11 mouse cellular contexts compared by ENCODE assay signal in genomic region chr2:13596965-13597656, GRCm38 (mm10). TPM values are rescaled to one million over a fixed set of nuclear protein-coding genes. Genes with fewer than 3 reads are reported as not detected.
DNase-seq lines count a peak whose midpoint lies in the region; ATAC-seq and TF ChIP-seq lines count a peak whose summit lies in the region.
"Had no signal": no experiment of that assay in that cellular context is flagged by ENCODE, and none has a peak within 500 bp of the region (broad histone marks: within the 10 kb centered on the region; RNA-seq: fewer than 3 reads in every experiment).

No protein-coding gene starts in this region.

- H3K4me2 ChIP-seq in heart, embryonic 12.5 days = no peak overlapping the region
- H3K4me2 ChIP-seq in midbrain, embryonic 12.5 days (replicated peaks) = no peak overlapping the region
- H3K4me2 ChIP-seq in midbrain, embryonic 13.5 days (replicated peaks) = no peak overlapping the region
- H3K4me2 ChIP-seq: hindbrain, embryonic 14.5 days had no signal

- H3K36me3 ChIP-seq in heart, adult 2 months (ENCODE audit: control insufficient read depth, insufficient read depth, low read length) = no peaks in the 10 kb centered on the region
- H3K36me3 ChIP-seq in heart, embryonic 12.5 days = no peaks in the 10 kb centered on the region
- no peaks in the 10 kb centered on the region for H3K36me3 ChIP-seq in midbrain, embryonic 12.5 days
- no peaks in the 10 kb centered on the region for H3K36me3 ChIP-seq in midbrain, embryonic 13.5 days

- no peak for TF ChIP-seq POLR2A in heart, adult 2 months (IDR thresholded peaks at IDR 0.05; ENCODE audit: insufficient read depth, low read depth, low read length)

- no peak for TF ChIP-seq EP300 in heart, adult 2 months (IDR thresholded peaks at IDR 0.05; ENCODE audit: insufficient read depth, low read depth, low read length)

- H3K4me3 ChIP-seq in heart, adult 2 months = no peak overlapping the region
- no peak overlapping the region for H3K4me3 ChIP-seq in heart, embryonic 12.5 days
- no peak overlapping the region for H3K4me3 ChIP-seq in midbrain, embryonic 12.5 days
- no peak overlapping the region for H3K4me3 ChIP-seq in midbrain, embryonic 13.5 days (replicated peaks)

- TF ChIP-seq CTCF in heart, adult 2 months (IDR thresholded peaks at IDR 0.05) = peak; percentile 89

- no peak overlapping the region for H3K9ac ChIP-seq in heart, adult 2 months (ENCODE audit: low read depth, low read length)
- H3K9ac ChIP-seq in heart, embryonic 12.5 days = no peak overlapping the region
- no peak overlapping the region for H3K9ac ChIP-seq in midbrain, embryonic 12.5 days (replicated peaks)
- no peak overlapping the region for H3K9ac ChIP-seq in midbrain, embryonic 13.5 days (replicated peaks)
- H3K9ac ChIP-seq: hindbrain, embryonic 14.5 days had no signal

- H3K4me1 ChIP-seq in heart, adult 2 months (ENCODE audit: control insufficient read depth, insufficient read depth, low read length) = no peaks in the 10 kb centered on the region
- H3K4me1 ChIP-seq in heart, embryonic 12.5 days (replicated peaks) = no peaks in the 10 kb centered on the region
- H3K4me1 ChIP-seq in midbrain, embryonic 12.5 days = no peaks in the 10 kb centered on the region
- no peaks in the 10 kb centered on the region for H3K4me1 ChIP-seq in midbrain, embryonic 13.5 days (replicated peaks)

- intact Hi-C loops in heart, adult 2 months (cut with DNase I) = loop anchor here (1.0 to 2.0 kb wide), 3 partner anchors 298 to 319 kb away; no protein-coding TSS in a partner anchor

- ATAC-seq in heart, embryonic 12.5 days (ENCODE audit: insufficient number of reproducible peaks, low FRiP score) = no peak
- ATAC-seq in midbrain, embryonic 12.5 days (ENCODE audit: low FRiP score, low read depth) = peak; percentile 23; the same call in 1 of the 2 replicates
- ATAC-seq in midbrain, embryonic 13.5 days = no peak

- no peak overlapping the region for H3K27ac ChIP-seq in heart, adult 2 months
- no peak overlapping the region for H3K27ac ChIP-seq in heart, embryonic 12.5 days (ENCODE audit: poor library complexity, severe bottlenecking)
- no peak overlapping the region for H3K27ac ChIP-seq in midbrain, embryonic 12.5 days (replicated peaks)
- H3K27ac ChIP-seq in midbrain, embryonic 13.5 days = no peak overlapping the region
- H3K27ac ChIP-seq: hindbrain, embryonic 14.5 days had no signal

- WGBS in heart, adult 2 months = 90% methylated on average over 1 of the region's 1 CpGs
- 87% methylated on average over 1 of the region's 1 CpGs for WGBS in heart, embryonic 12.5 days
- 87% methylated on average over 1 of the region's 1 CpGs for WGBS in midbrain, embryonic 12.5 days
- WGBS in midbrain, embryonic 13.5 days = 87% methylated on average over 1 of the region's 1 CpGs

- no peaks in the 10 kb centered on the region for H3K27me3 ChIP-seq in heart, adult 2 months (ENCODE audit: control insufficient read depth, insufficient read depth, low read length)
- no peaks in the 10 kb centered on the region for H3K27me3 ChIP-seq in heart, embryonic 12.5 days (replicated peaks)
- H3K27me3 ChIP-seq in midbrain, embryonic 12.5 days = no peaks in the 10 kb centered on the region
- no peaks in the 10 kb centered on the region for H3K27me3 ChIP-seq in midbrain, embryonic 13.5 days

- no peak for DNase-seq in heart, adult 2 months
- DNase-seq in brain, adult 2 months (ENCODE audit: low read depth, low spot score) = peak; percentile 15
- peak; percentile 65 for DNase-seq in retina, embryonic 14.5 days (ENCODE audit: low spot score)
- no peak for DNase-seq in cerebellum, adult 11 months
- no peak for DNase-seq in ovary, postnatal 10 days (ENCODE audit: low spot score)
- DNase-seq: cerebellum, adult 11-12 months; thymus, postnatal 4 days had no signal

- no peaks in the 10 kb centered on the region for H3K9me3 ChIP-seq in heart, embryonic 12.5 days (replicated peaks)
- H3K9me3 ChIP-seq in midbrain, embryonic 12.5 days = no peaks in the 10 kb centered on the region
- H3K9me3 ChIP-seq in midbrain, embryonic 13.5 days = no peaks in the 10 kb centered on the region

- no peaks in the 10 kb centered on the region for H3K79me2 ChIP-seq in heart, adult 2 months (replicated peaks; ENCODE audit: control insufficient read depth, insufficient read depth, low read length)

RNA-seq across cellular contexts. Expression of gene Vim, which starts 23.4 kb away (rescaled TPM):
- 100 to 1,000 TPM; 264 to 265 TPM for total RNA-seq in heart, adult 2 months (2021)
- 408 and 528 TPM in 2 replicates for polyA plus RNA-seq in heart, adult 2 months (2012; rRNA removed)
- 912 and 971 TPM in 2 replicates for polyA plus RNA-seq in heart, embryonic 12.5 days (2016; fragmentation: Nextera tagmentation; extraction: Ambion mirVana)
- 1,184 and 1,191 TPM in 2 replicates for polyA plus RNA-seq in midbrain, embryonic 12.5 days (2016; fragmentation: Nextera tagmentation; extraction: Ambion mirVana)
- polyA plus RNA-seq in midbrain, embryonic 13.5 days (2015; fragmentation: Nextera tagmentation; extraction: Ambion mirVana) = 773 and 781 TPM in 2 replicates

RNA-seq across cellular contexts. Expression of gene Trdmt1, which starts 52.6 kb away (rescaled TPM):
- 1 to 10 TPM; 5.2 to 7.0 TPM for total RNA-seq in heart, adult 2 months (2021)
- polyA plus RNA-seq in heart, adult 2 months (2012; rRNA removed) = 3.3 and 7.8 TPM in 2 replicates
- 7.4 and 8.2 TPM in 2 replicates for polyA plus RNA-seq in heart, embryonic 12.5 days (2016; fragmentation: Nextera tagmentation; extraction: Ambion mirVana)
- polyA plus RNA-seq in midbrain, embryonic 12.5 days (2016; fragmentation: Nextera tagmentation; extraction: Ambion mirVana) = 8.2 and 10.5 TPM in 2 replicates
- 7.1 and 8.0 TPM in 2 replicates for polyA plus RNA-seq in midbrain, embryonic 13.5 days (2015; fragmentation: Nextera tagmentation; extraction: Ambion mirVana)

Comparison
In these comparisons a context has a peak if more than half of its experiments do, and no peak if none do; other contexts are left out.
1. DNase-seq: peak in brain, adult 2 months (single experiment) and retina, embryonic 14.5 days (single experiment); none in heart, adult 2 months (0 of 2), cerebellum, adult 11 months (single experiment) and ovary, postnatal 10 days (single experiment).